In genomic region chr15:98832161-98833058, GRCm38 (mm10) we compare ENCODE assay signal across 8 mouse cellular contexts. TPM values are rescaled to one million over a fixed set of nuclear protein-coding genes. Genes with fewer than 3 reads are reported as not detected.
DNase-seq lines count a peak whose midpoint lies in the region; ATAC-seq lines count a peak whose summit lies in the region.

No protein-coding gene starts in this region.

- peak overlapping the region; percentile 99 for H3K27ac ChIP-seq in heart, embryonic 11.5 days (ENCODE audit: low read depth, low read length)
- 0 out of 2 replicates have a peak overlapping the region, but pooled peaks have one; percentile 76 for H3K27ac ChIP-seq in forebrain, embryonic 13.5 days
- H3K27ac ChIP-seq in liver, embryonic 16.5 days (ENCODE audit: low read length), result peak overlapping the region; percentile 99

- DNase-seq in heart, postnatal 14 days, result no peak
- DNase-seq in spleen, postnatal 4 days (ENCODE audit: low spot score in 2 of 2), result peak; percentile 70 to 81
- no peak for DNase-seq in left cerebral cortex, postnatal 25 days (ENCODE audit: low spot score in 2 of 2)
- DNase-seq in left cerebral cortex, postnatal 4 days, result no peak

- H3K4me1 ChIP-seq in heart, embryonic 11.5 days (ENCODE audit: control insufficient read depth, insufficient read depth, low read length), result peaks cover 33% of the 10 kb centered on the region
- H3K4me1 ChIP-seq in forebrain, embryonic 13.5 days, result peaks cover 9% of the 10 kb centered on the region
- peaks cover 59% of the 10 kb centered on the region for H3K4me1 ChIP-seq in liver, embryonic 16.5 days (ENCODE audit: control insufficient read depth, low read depth, low read length)

- no peaks in the 10 kb centered on the region for H3K9me3 ChIP-seq in heart, embryonic 11.5 days (replicated peaks; ENCODE audit: control insufficient read depth, low read length)
- no peaks in the 10 kb centered on the region for H3K9me3 ChIP-seq in forebrain, embryonic 13.5 days (replicated peaks)
- H3K9me3 ChIP-seq in liver, embryonic 16.5 days (replicated peaks; ENCODE audit: control insufficient read depth, low read length), result no peaks in the 10 kb centered on the region

- H3K9ac ChIP-seq in heart, embryonic 11.5 days (ENCODE audit: low read depth, low read length), result peak overlapping the region; percentile 24; the same call in 1 of the 2 replicates
- H3K9ac ChIP-seq in forebrain, embryonic 13.5 days, result no peak overlapping the region
- H3K9ac ChIP-seq in liver, embryonic 16.5 days (ENCODE audit: low read depth, low read length), result peak overlapping the region; percentile 50

- H3K4me3 ChIP-seq in heart, embryonic 11.5 days (ENCODE audit: low read depth, low read length), result no peak overlapping the region
- no peak overlapping the region for H3K4me3 ChIP-seq in forebrain, embryonic 13.5 days
- H3K4me3 ChIP-seq in liver, embryonic 16.5 days (ENCODE audit: low read depth, low read length), result peak overlapping the region; percentile 14

- peaks cover 41% of the 10 kb centered on the region for H3K36me3 ChIP-seq in heart, embryonic 11.5 days (ENCODE audit: control insufficient read depth, insufficient read depth, low read length)
- H3K36me3 ChIP-seq in forebrain, embryonic 13.5 days (ENCODE audit: poor library complexity, severe bottlenecking), result peaks cover 48% of the 10 kb centered on the region
- H3K36me3 ChIP-seq in liver, embryonic 16.5 days (ENCODE audit: control insufficient read depth, insufficient read depth), result peaks cover 41% of the 10 kb centered on the region

- intact Hi-C loops in heart, postnatal 14 days (cut with DNase I), result loop anchor here (5.0 kb wide), 1 partner anchor 35 kb away; no protein-coding TSS in a partner anchor
- intact Hi-C loops in left cerebral cortex, postnatal 25 days (cut with DNase I), result loop anchor here (5.0 kb wide), 1 partner anchor 35 kb away; no protein-coding TSS in a partner anchor
- intact Hi-C loops in left cerebral cortex, postnatal 4 days (cut with DNase I), result loop anchor here (5.0 kb wide), 1 partner anchor 35 kb away; no protein-coding TSS in a partner anchor

- no peaks in the 10 kb centered on the region for H3K27me3 ChIP-seq in heart, embryonic 11.5 days (ENCODE audit: control insufficient read depth, insufficient read depth, low read length)
- H3K27me3 ChIP-seq in forebrain, embryonic 13.5 days, result no peaks in the 10 kb centered on the region
- no peaks in the 10 kb centered on the region for H3K27me3 ChIP-seq in liver, embryonic 16.5 days (ENCODE audit: control insufficient read depth, insufficient read depth, low read depth, low read length)

- peak overlapping the region; percentile 70 for H3K4me2 ChIP-seq in heart, embryonic 11.5 days
- H3K4me2 ChIP-seq in forebrain, embryonic 13.5 days, result peak overlapping the region; percentile 78; the same call in 1 of the 2 replicates
- peak overlapping the region; percentile 78 for H3K4me2 ChIP-seq in liver, embryonic 16.5 days (ENCODE audit: low read depth, low read length)

- WGBS in heart, embryonic 11.5 days (ENCODE audit: insufficient replicate concordance), result 42% methylated on average over 12 of the region's 12 CpGs
- WGBS in forebrain, embryonic 13.5 days, result 62% methylated on average over 12 of the region's 12 CpGs
- 22% methylated on average over 12 of the region's 12 CpGs for WGBS in liver, embryonic 16.5 days (ENCODE audit: insufficient replicate concordance)

- ATAC-seq in heart, embryonic 11.5 days (replicated peaks; ENCODE audit: insufficient number of reproducible peaks, low FRiP score, low TSS enrichment), result 0 out of 2 replicates have a peak, but pooled peaks have one; percentile 7
- peak; percentile 12 for ATAC-seq in CD4-positive, CD25-positive, alpha-beta regulatory T cell, adult 4 months
- ATAC-seq in forebrain, embryonic 13.5 days, result no peak
- 0 out of 2 replicates have a peak, but pooled peaks have one; percentile 6 for ATAC-seq in liver, embryonic 16.5 days (ENCODE audit: low read depth)

RNA-seq across cellular contexts. Expression of gene Prkag1, which starts 1.1 kb away (rescaled TPM):
- polyA plus RNA-seq in heart, embryonic 11.5 days (2014; fragmentation: Nextera tagmentation; extraction: Ambion mirVana), result 72.1 and 74.7 TPM in 2 replicates
- total RNA-seq in heart, postnatal 14 days (2021), result 10 to 100 TPM; 91.8 to 93.6 TPM
- 100 to 1,000 TPM; 126 to 187 TPM for polyA plus RNA-seq in CD4-positive, CD25-positive, alpha-beta regulatory T cell, adult 4 months (2017; shearing (Covaris generic))
- polyA plus RNA-seq in forebrain, embryonic 13.5 days (2015; fragmentation: Nextera tagmentation; extraction: Ambion mirVana), result 95.9 and 99.4 TPM in 2 replicates
- 86.8 and 90.6 TPM in 2 replicates for polyA plus RNA-seq in liver, embryonic 16.5 days (2015; fragmentation: Nextera tagmentation; extraction: Ambion mirVana)
- total RNA-seq in left cerebral cortex, postnatal 25 days (2021), result 10 to 100 TPM; 44.1 to 55.6 TPM
- total RNA-seq in left cerebral cortex, postnatal 4 days (2021), result 10 to 100 TPM; 35.0 to 38.1 TPM

RNA-seq across cellular contexts. Expression of gene Ddn, which starts 23.1 kb away (rescaled TPM):
- polyA plus RNA-seq in heart, embryonic 11.5 days (2014; fragmentation: Nextera tagmentation; extraction: Ambion mirVana), result 0.11 and 0.25 TPM in 2 replicates
- under 1 TPM; 0.20 to 0.31 TPM for total RNA-seq in heart, postnatal 14 days (2021)
- not detected for polyA plus RNA-seq in CD4-positive, CD25-positive, alpha-beta regulatory T cell, adult 4 months (2017; shearing (Covaris generic))
- polyA plus RNA-seq in forebrain, embryonic 13.5 days (2015; fragmentation: Nextera tagmentation; extraction: Ambion mirVana), result 0.05 and 0.15 TPM in 2 replicates
- not detected in 2 replicates for polyA plus RNA-seq in liver, embryonic 16.5 days (2015; fragmentation: Nextera tagmentation; extraction: Ambion mirVana)
- total RNA-seq in left cerebral cortex, postnatal 25 days (2021), result 100 to 1,000 TPM; 829 to 842 TPM
- 100 to 1,000 TPM; 113 to 118 TPM for total RNA-seq in left cerebral cortex, postnatal 4 days (2021)

RNA-seq across cellular contexts. Expression of gene Kmt2d, which starts 38.6 kb away (rescaled TPM):
- polyA plus RNA-seq in heart, embryonic 11.5 days (2014; fragmentation: Nextera tagmentation; extraction: Ambion mirVana), result 12.7 and 16.1 TPM in 2 replicates
- 10 to 100 TPM; 63.2 to 64.5 TPM for total RNA-seq in heart, postnatal 14 days (2021)
- polyA plus RNA-seq in CD4-positive, CD25-positive, alpha-beta regulatory T cell, adult 4 months (2017; shearing (Covaris generic)), result 10 to 100 TPM; 30.9 to 38.6 TPM
- 13.7 and 14.3 TPM in 2 replicates for polyA plus RNA-seq in forebrain, embryonic 13.5 days (2015; fragmentation: Nextera tagmentation; extraction: Ambion mirVana)
- 3.9 and 4.0 TPM in 2 replicates for polyA plus RNA-seq in liver, embryonic 16.5 days (2015; fragmentation: Nextera tagmentation; extraction: Ambion mirVana)
- 10 to 100 TPM; 78.0 to 80.2 TPM for total RNA-seq in left cerebral cortex, postnatal 25 days (2021)
- 10 to 100 TPM; 74.2 to 74.4 TPM for total RNA-seq in left cerebral cortex, postnatal 4 days (2021)

RNA-seq across cellular contexts. Expression of gene Wnt1, which starts 42.8 kb away (rescaled TPM):
- polyA plus RNA-seq in heart, embryonic 11.5 days (2014; fragmentation: Nextera tagmentation; extraction: Ambion mirVana), result not detected in 2 replicates
- not detected for total RNA-seq in heart, postnatal 14 days (2021)
- not detected for polyA plus RNA-seq in CD4-positive, CD25-positive, alpha-beta regulatory T cell, adult 4 months (2017; shearing (Covaris generic))
- polyA plus RNA-seq in forebrain, embryonic 13.5 days (2015; fragmentation: Nextera tagmentation; extraction: Ambion mirVana), result not detected in 2 replicates
- polyA plus RNA-seq in liver, embryonic 16.5 days (2015; fragmentation: Nextera tagmentation; extraction: Ambion mirVana), result not detected in 2 replicates
- not detected for total RNA-seq in left cerebral cortex, postnatal 25 days (2021)
- total RNA-seq in left cerebral cortex, postnatal 4 days (2021), result not detected

RNA-seq across cellular contexts. Expression of gene Wnt10b, which starts 54.5 kb away (rescaled TPM):
- not detected in 2 replicates for polyA plus RNA-seq in heart, embryonic 11.5 days (2014; fragmentation: Nextera tagmentation; extraction: Ambion mirVana)
- under 1 TPM; 0.45 to 0.61 TPM for total RNA-seq in heart, postnatal 14 days (2021)
- not detected for polyA plus RNA-seq in CD4-positive, CD25-positive, alpha-beta regulatory T cell, adult 4 months (2017; shearing (Covaris generic))
- polyA plus RNA-seq in forebrain, embryonic 13.5 days (2015; fragmentation: Nextera tagmentation; extraction: Ambion mirVana), result not detected in 2 replicates
- polyA plus RNA-seq in liver, embryonic 16.5 days (2015; fragmentation: Nextera tagmentation; extraction: Ambion mirVana), result not detected in 2 replicates
- total RNA-seq in left cerebral cortex, postnatal 25 days (2021), result under 1 TPM; 0.37 to 0.62 TPM
- total RNA-seq in left cerebral cortex, postnatal 4 days (2021), result under 1 TPM; 0.36 to 0.40 TPM

Comparison
In these comparisons a context has a peak if more than half of its experiments do, and no peak if none do; other contexts are left out.
1. DNase-seq: peak in spleen, postnatal 4 days (2 of 2); none in heart, postnatal 14 days (0 of 2), left cerebral cortex, postnatal 25 days (0 of 2) and left cerebral cortex, postnatal 4 days (single experiment).
2. Peak in every context shown above with its lines, with median percentiles within 50 percentile points of each other: H3K27ac ChIP-seq and H3K4me2 ChIP-seq.